Mouse (Mus musculus): ENCODE measurements around the gene Nup210l.

The Nup210l gene

DNA sequence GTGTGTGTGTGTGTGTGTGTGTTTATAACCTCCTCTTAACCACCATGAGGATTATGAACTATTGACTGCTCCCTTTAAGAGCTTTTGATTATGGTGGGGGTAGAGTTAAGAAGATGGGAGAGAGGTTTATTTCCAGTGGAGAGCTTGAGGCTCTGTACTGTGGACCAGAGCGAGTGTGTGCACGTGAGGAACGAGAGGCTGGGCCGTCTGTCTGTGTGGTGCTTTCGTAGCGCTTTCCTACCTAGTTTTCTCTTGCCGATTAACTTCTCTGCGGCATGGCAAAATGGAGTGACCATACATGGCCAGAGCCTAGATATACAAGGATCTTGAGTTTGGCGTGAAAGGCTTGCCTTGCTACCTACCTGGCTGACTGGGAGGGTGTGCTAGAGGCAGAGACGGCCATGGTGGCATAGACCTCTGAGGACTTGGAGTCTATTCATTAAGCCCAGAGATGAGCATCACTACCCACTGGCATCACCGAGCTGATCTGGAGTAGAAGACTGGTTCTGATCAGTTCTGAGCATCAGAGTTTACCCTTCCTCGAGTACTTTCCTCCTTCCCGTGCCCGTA lies 151.9 kb downstream of the Nup210l start:
- no peak for DNase-seq (ENCODE audit: low read depth, low spot score)

DNA sequence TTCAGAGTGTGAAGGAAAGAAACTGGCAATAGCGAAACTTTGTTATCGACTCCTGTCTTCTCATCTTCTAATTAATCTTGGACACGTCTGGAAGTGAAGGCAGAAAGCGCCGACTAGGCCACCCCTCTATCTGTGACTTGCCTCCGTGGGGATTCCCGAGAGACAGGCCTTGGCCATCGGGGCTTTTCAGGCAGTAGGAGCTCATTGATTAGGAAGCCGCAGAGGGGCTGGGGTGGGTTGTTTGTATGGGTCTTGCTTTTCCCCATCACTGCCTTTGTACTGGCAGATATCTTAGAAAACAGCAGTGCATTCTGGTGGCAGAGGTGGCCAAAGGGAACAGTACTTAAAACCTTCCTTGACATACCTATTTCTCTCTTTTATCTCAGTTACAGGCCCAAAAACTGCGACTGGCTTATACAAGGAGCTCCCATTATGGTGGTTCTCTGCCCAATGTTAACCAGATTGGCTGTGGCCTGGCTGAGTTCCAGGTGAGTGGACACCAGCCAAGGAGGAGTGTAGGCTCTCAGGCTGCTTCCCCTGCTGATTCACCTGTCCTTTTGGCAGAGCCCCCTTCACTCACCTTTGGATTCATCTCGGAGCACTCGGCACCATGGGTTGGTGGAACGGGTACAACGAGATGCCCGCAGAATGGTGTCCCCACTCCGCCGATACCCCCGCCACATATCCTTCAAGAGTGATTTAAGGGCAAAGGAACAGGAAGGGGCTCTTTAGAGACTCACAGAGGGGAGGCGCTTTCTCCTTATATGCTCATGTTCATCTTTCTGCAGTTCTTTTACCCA lies 153.0 kb downstream of the Nup210l start:
- DNase-seq (ENCODE audit: low read depth, low spot score) = no peak

DNA sequence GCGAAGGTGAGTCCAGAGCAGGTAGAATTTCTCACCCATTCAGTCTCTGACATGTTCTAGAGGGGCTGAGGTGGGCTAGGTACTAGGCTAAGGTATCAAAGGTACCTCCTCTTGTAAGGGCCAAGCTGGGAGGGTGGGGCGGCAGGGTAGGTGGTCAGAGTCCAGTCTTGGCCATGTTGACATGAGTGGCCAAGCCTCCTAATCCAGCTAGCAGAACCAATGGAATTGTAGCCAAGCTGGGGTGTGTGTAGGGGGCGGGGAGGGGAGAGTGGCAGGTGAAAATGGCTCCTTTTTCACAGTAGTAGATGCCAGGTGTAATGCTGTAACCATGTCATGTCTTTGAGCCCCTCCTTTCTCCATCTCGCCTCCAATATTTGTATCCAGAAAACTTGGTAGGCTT lies 154.6 kb downstream of the Nup210l start:
- DNase-seq (ENCODE audit: low read depth, low spot score) = no peak
